Mouse (Mus musculus) intestine, embryonic 14.5 days (tissue): ENCODE data around the gene Tpm3. TPM values are rescaled to one million over a fixed set of nuclear protein-coding genes. Genes with fewer than 3 reads are reported as not detected.

Experiments
- ATAC-seq: fragments of 200-750 bp; cut with Nextera tagmentation; replicated peaks from 2 replicates; pipeline ENCODE4 v1.8.0; 2017; ENCODE audit warnings: low read depth, moderate number of reproducible peaks, moderate TSS enrichment, moderate library complexity; ENCODE audit not compliant: low FRiP score, low TSS enrichment
- DNase-seq: peaks from one replicate; pipeline ENCODE4 v3.0.0-alpha.2; 2018; ENCODE audit warnings: low spot score
- H3K27ac ChIP-seq: fragments of 300-500 bp; sonication (generic); 2 replicates; pipeline ENCODE4 v1.5.1; 2014; ENCODE audit warnings: low read depth, mild to moderate bottlenecking, control low read depth
- H3K27me3 ChIP-seq: fragments of 300-500 bp; sonication (generic); replicated peaks from 2 replicates; pipeline ENCODE4 v1.6.1; 2014; ENCODE audit warnings: low read length, control low read depth; ENCODE audit not compliant: control insufficient read depth, insufficient read depth
- H3K36me3 ChIP-seq: fragments of 300-500 bp; sonication (generic); 2 replicates; pipeline ENCODE4 v1.6.1; 2014; ENCODE audit warnings: low read length, control low read depth; ENCODE audit not compliant: control insufficient read depth, insufficient read depth
- H3K4me1 ChIP-seq: fragments of 300-500 bp; sonication (generic); replicated peaks from 2 replicates; pipeline ENCODE4 v1.6.1; 2014; ENCODE audit warnings: low read length, control low read depth, mixed read lengths; ENCODE audit not compliant: control insufficient read depth, insufficient read depth
- H3K4me2 ChIP-seq: fragments of 300-500 bp; sonication (generic); 2 replicates; pipeline ENCODE4 v1.6.1; 2014; ENCODE audit warnings: low read length
- H3K4me3 ChIP-seq: fragments of 300-500 bp; sonication (generic); 2 replicates; pipeline ENCODE4 v1.5.1; 2014; ENCODE audit warnings: low read depth, low read length, control low read depth, mixed read lengths
- H3K9ac ChIP-seq: fragments of 300-500 bp; sonication (generic); 2 replicates; pipeline ENCODE4 v1.6.1; 2014; ENCODE audit warnings: mild to moderate bottlenecking, low read length
- H3K9me3 ChIP-seq: fragments of 300-500 bp; sonication (generic); 2 replicates; pipeline ENCODE4 v1.6.1; 2016; ENCODE audit warnings: low read length, control low read depth; ENCODE audit not compliant: control insufficient read depth
- WGBS: fragments of 180-500 bp; shearing (Covaris S2); extraction: QIAGEN DNeasy Blood & Tissue Kit; methylation state at CpG from one replicate; pipeline ENCODE4 v1.1.7; 2014; 5-methylcytosine and 5-hydroxymethylcytosine counted together
- polyA plus RNA-seq: library from polyadenylated mRNA; unstranded; fragments of >200 nt; fragmentation: Nextera tagmentation; extraction: Ambion mirVana; gene quantifications from 2 replicates; pipeline ENCODE4 v1.2.1, GENCODE M21; 2014

The Tpm3 gene
- polyA plus RNA-seq, 1 experiment from 2014 or later: 574 TPM

- no peak for ATAC-seq
- Histone ChIP-seq H3K4me3 (no peak overlapping the region), H3K9me3 (no peaks in the 10 kb centered on the region), H3K4me2 (no peak overlapping the region), H3K27ac (no peak overlapping the region), H3K27me3 (no peaks in the 10 kb centered on the region), H3K4me1 (no peaks in the 10 kb centered on the region), H3K9ac (no peak overlapping the region), H3K36me3 (peaks cover 100% of the 10 kb centered on the region)
- no peak for DNase-seq
- 66% methylated on average over 6 of the region's 6 CpGs for WGBS
Observed at GRCm38 (mm10) chr3:90090892-90091291, 18.4 kb downstream of the Tpm3 start.

GRCm38 (mm10) chr3:90094453-90094852, 22.0 kb downstream of the Tpm3 start:
- 89% methylated on average over 3 of the region's 3 CpGs for WGBS
- Histone ChIP-seq H3K4me3 (no peak overlapping the region), H3K36me3 (peaks cover 91% of the 10 kb centered on the region), H3K27ac (no peak overlapping the region), H3K4me2 (no peak overlapping the region), H3K9ac (no peak overlapping the region), H3K27me3 (no peaks in the 10 kb centered on the region), H3K4me1 (no peaks in the 10 kb centered on the region), H3K9me3 (no peaks in the 10 kb centered on the region)
- no peak for ATAC-seq
- DNase-seq: no peak

GRCm38 (mm10) chr3:90097928-90098327, 25.5 kb downstream of the Tpm3 start:
- Histone ChIP-seq H3K27me3 (no peaks in the 10 kb centered on the region), H3K4me3 (no peak overlapping the region), H3K9ac (no peak overlapping the region), H3K36me3 (peaks cover 66% of the 10 kb centered on the region), H3K4me1 (no peaks in the 10 kb centered on the region), H3K4me2 (no peak overlapping the region), H3K9me3 (no peaks in the 10 kb centered on the region), H3K27ac (no peak overlapping the region)
- 85% methylated on average over 5 of the region's 5 CpGs for WGBS
- DNase-seq (no peak), ATAC-seq (no peak)

- Histone ChIP-seq H3K27me3 (no peaks in the 10 kb centered on the region), H3K9me3 (no peaks in the 10 kb centered on the region), H3K27ac (no peak overlapping the region), H3K4me3 (no peak overlapping the region), H3K4me1 (no peaks in the 10 kb centered on the region), H3K9ac (no peak overlapping the region), H3K4me2 (no peak overlapping the region), H3K36me3 (peaks cover 36% of the 10 kb centered on the region)
- DNase-seq (no peak), ATAC-seq (no peak)
- 91% methylated on average over 3 of the region's 3 CpGs for WGBS
Observed at GRCm38 (mm10) chr3:90101010-90101409, 28.6 kb downstream of the Tpm3 start.

GRCm38 (mm10) chr3:90101673-90102072, 29.2 kb downstream of the Tpm3 start:
- Histone ChIP-seq H3K4me3 (no peak overlapping the region), H3K27me3 (no peaks in the 10 kb centered on the region), H3K9me3 (no peaks in the 10 kb centered on the region), H3K9ac (no peak overlapping the region), H3K4me1 (no peaks in the 10 kb centered on the region), H3K27ac (no peak overlapping the region), H3K36me3 (peaks cover 30% of the 10 kb centered on the region), H3K4me2 (no peak overlapping the region)
- DNase-seq (no peak), ATAC-seq (no peak)
- 94% methylated on average over 2 of the region's 2 CpGs for WGBS

GRCm38 (mm10) chr3:90102239-90102638, 29.8 kb downstream of the Tpm3 start:
- Histone ChIP-seq H3K27ac (no peak overlapping the region), H3K9ac (no peak overlapping the region), H3K4me1 (no peaks in the 10 kb centered on the region), H3K4me2 (no peak overlapping the region), H3K27me3 (no peaks in the 10 kb centered on the region), H3K9me3 (no peaks in the 10 kb centered on the region), H3K4me3 (no peak overlapping the region), H3K36me3 (peaks cover 30% of the 10 kb centered on the region)
- ATAC-seq: no peak; the same call in 1 of the 2 replicates
- 74% methylated on average over 2 of the region's 2 CpGs for WGBS
- no peak for DNase-seq

- H3K9ac ChIP-seq: no peak overlapping the region
- H3K4me1 ChIP-seq: no peaks in the 10 kb centered on the region
- DNase-seq: no peak
- no peak overlapping the region for H3K4me3 ChIP-seq
- H3K27me3 ChIP-seq: no peaks in the 10 kb centered on the region
- H3K36me3 ChIP-seq: peaks cover 23% of the 10 kb centered on the region
- no peaks in the 10 kb centered on the region for H3K9me3 ChIP-seq
- H3K27ac ChIP-seq: no peak overlapping the region
- no peak for ATAC-seq
- no peak overlapping the region for H3K4me2 ChIP-seq
- WGBS: 62% methylated on average over 2 of the region's 2 CpGs
Observed at GRCm38 (mm10) chr3:90103176-90103575, 30.7 kb downstream of the Tpm3 start.

- Histone ChIP-seq H3K9ac (no peak within 1 kb of the TSS), H3K4me2 (no peak within 1 kb of the TSS), H3K9me3 (no peaks in the 10 kb centered on the region), H3K4me3 (no peak within 1 kb of the TSS), H3K27me3 (no peaks in the 10 kb centered on the region), H3K36me3 (peaks cover 16% of the 10 kb centered on the region), H3K4me1 (no peaks in the 10 kb centered on the region), H3K27ac (no peak within 1 kb of the TSS)
- ATAC-seq: no peak
- 82% methylated on average over 13 of the region's 13 CpGs for WGBS
- no peak for DNase-seq
Observed at GRCm38 (mm10) chr3:90103938-90104337, 31.5 kb downstream of the Tpm3 start, which contains the start of gene Nup210l. Gene Nup210l, plus strand, starts transcription at chr3:90104132.

GRCm38 (mm10) chr3:90111706-90112105, 39.3 kb downstream of the Tpm3 start:
- Histone ChIP-seq H3K36me3 (no peaks in the 10 kb centered on the region), H3K27me3 (no peaks in the 10 kb centered on the region), H3K4me1 (no peaks in the 10 kb centered on the region), H3K4me3 (no peak overlapping the region), H3K9ac (no peak overlapping the region), H3K27ac (no peak overlapping the region), H3K4me2 (no peak overlapping the region), H3K9me3 (no peaks in the 10 kb centered on the region)
- DNase-seq (no peak), ATAC-seq (no peak)
- WGBS: 80% methylated on average over 2 of the region's 2 CpGs
